12 mouse cellular contexts compared by ENCODE assay signal in genomic region chr12:25248681-25249366, GRCm38 (mm10).
DNase-seq lines count a peak whose midpoint lies in the region; ATAC-seq and TF ChIP-seq lines count a peak whose summit lies in the region.
"Had no signal": no experiment of that assay in that cellular context is flagged by ENCODE, and none has a peak within 500 bp of the region (broad histone marks: within the 10 kb centered on the region; RNA-seq: fewer than 3 reads in every experiment).

No protein-coding gene starts in this region.

- 39% methylated on average over 13 of the region's 13 CpGs for WGBS in embryonic facial prominence, embryonic 13.5 days
- WGBS in limb, embryonic 11.5 days = 53% methylated on average over 13 of the region's 13 CpGs
- WGBS in stomach, embryonic 15.5 days = 63% methylated on average over 13 of the region's 13 CpGs

- H3K4me3 ChIP-seq in left cerebral cortex, adult 2 months = no peak overlapping the region
- no peak overlapping the region for H3K4me3 ChIP-seq in embryonic facial prominence, embryonic 13.5 days
- H3K4me3 ChIP-seq in limb, embryonic 11.5 days (ENCODE audit: low read depth, low read length) = no peak overlapping the region
- H3K4me3 ChIP-seq in stomach, embryonic 15.5 days (replicated peaks) = no peak overlapping the region
- H3K4me3 ChIP-seq: heart, embryonic 13.5 days had no signal

- peak overlapping the region; percentile 37 for H3K4me2 ChIP-seq in embryonic facial prominence, embryonic 13.5 days
- H3K4me2 ChIP-seq in limb, embryonic 11.5 days (ENCODE audit: low read depth, severe bottlenecking) = no peak overlapping the region
- no peak overlapping the region for H3K4me2 ChIP-seq in stomach, embryonic 15.5 days
- H3K4me2 ChIP-seq: heart, embryonic 13.5 days; liver, embryonic 11.5 days had no signal

- no peaks in the 10 kb centered on the region for H3K27me3 ChIP-seq in embryonic facial prominence, embryonic 13.5 days
- no peaks in the 10 kb centered on the region for H3K27me3 ChIP-seq in limb, embryonic 11.5 days (ENCODE audit: control insufficient read depth, insufficient read depth, low read length)
- no peaks in the 10 kb centered on the region for H3K27me3 ChIP-seq in stomach, embryonic 15.5 days (replicated peaks)
- H3K27me3 ChIP-seq: heart, embryonic 13.5 days had no signal

- ATAC-seq in embryonic facial prominence, embryonic 13.5 days (ENCODE audit: insufficient number of reproducible peaks, insufficient read depth, low FRiP score, low TSS enrichment, low read depth) = no peak
- no peak for ATAC-seq in limb, embryonic 11.5 days (ENCODE audit: insufficient number of reproducible peaks, low FRiP score, low TSS enrichment, low read depth)
- 0 out of 2 replicates have a peak, but pooled peaks have one; percentile 36 for ATAC-seq in stomach, embryonic 15.5 days (ENCODE audit: insufficient read depth, low FRiP score, low read depth)

- DNase-seq in left cerebral cortex, adult 2 months (ENCODE audit: extremely low spot score in 1 of 2, low spot score in 2 of 2) = no peak
- DNase-seq in left cerebral cortex, adult 11 months (ENCODE audit: low spot score) = no peak
- DNase-seq in limb, embryonic 11.5 days (ENCODE audit: low spot score) = no peak
- no peak for DNase-seq in left cerebral cortex, adult 9 months (ENCODE audit: low spot score in 2 of 2)
- no peak for DNase-seq in gastrocnemius, adult 8-10 months (ENCODE audit: low spot score in 2 of 2)
- DNase-seq: cerebellum, postnatal 14 days; thymus, postnatal 25 days had no signal

- peak overlapping the region; percentile 36; the same call in 1 of the 2 replicates for H3K27ac ChIP-seq in left cerebral cortex, adult 2 months
- no peak overlapping the region for H3K27ac ChIP-seq in embryonic facial prominence, embryonic 13.5 days
- H3K27ac ChIP-seq in limb, embryonic 11.5 days (replicated peaks; ENCODE audit: low read depth, low read length) = no peak overlapping the region
- 0 out of 2 replicates have a peak overlapping the region, but pooled peaks have one; percentile 16 for H3K27ac ChIP-seq in stomach, embryonic 15.5 days
- H3K27ac ChIP-seq: heart, embryonic 13.5 days; kidney, postnatal 0 days had no signal

- intact Hi-C loops in left cerebral cortex, adult 2 months (cut with DNase I) = no loop called here

- no peak for TF ChIP-seq CTCF in left cerebral cortex, adult 2 months (IDR thresholded peaks at IDR 0.05)

- H3K9ac ChIP-seq in embryonic facial prominence, embryonic 13.5 days = no peak overlapping the region
- 0 out of 2 replicates have a peak overlapping the region, but pooled peaks have one; percentile 2 for H3K9ac ChIP-seq in limb, embryonic 11.5 days (ENCODE audit: low read length)
- no peak overlapping the region for H3K9ac ChIP-seq in stomach, embryonic 15.5 days
- H3K9ac ChIP-seq: heart, embryonic 13.5 days had no signal

- no peaks in the 10 kb centered on the region for H3K36me3 ChIP-seq in embryonic facial prominence, embryonic 13.5 days
- no peaks in the 10 kb centered on the region for H3K36me3 ChIP-seq in limb, embryonic 11.5 days (ENCODE audit: control insufficient read depth, insufficient read depth, low read length)
- H3K36me3 ChIP-seq in stomach, embryonic 15.5 days = no peaks in the 10 kb centered on the region
- H3K36me3 ChIP-seq: heart, embryonic 13.5 days had no signal

- peaks cover 4% of the 10 kb centered on the region; the same call in 1 of the 2 replicates for H3K9me3 ChIP-seq in embryonic facial prominence, embryonic 13.5 days
- H3K9me3 ChIP-seq in limb, embryonic 11.5 days (ENCODE audit: control insufficient read depth, low read length) = peaks cover 3% of the 10 kb centered on the region; the same call in 1 of the 2 replicates
- no peaks in the 10 kb centered on the region for H3K9me3 ChIP-seq in stomach, embryonic 15.5 days

- H3K4me1 ChIP-seq in embryonic facial prominence, embryonic 13.5 days = peaks cover 30% of the 10 kb centered on the region
- H3K4me1 ChIP-seq in limb, embryonic 11.5 days (ENCODE audit: control insufficient read depth, insufficient read depth, low read length) = peaks cover 7% of the 10 kb centered on the region
- H3K4me1 ChIP-seq in stomach, embryonic 15.5 days = peaks cover 10% of the 10 kb centered on the region; the same call in 1 of the 2 replicates

Comparison
In these comparisons a context has a peak if more than half of its experiments do, and no peak if none do; other contexts are left out.
1. H3K27ac ChIP-seq: peak in left cerebral cortex, adult 2 months (single experiment) and stomach, embryonic 15.5 days (single experiment); none in embryonic facial prominence, embryonic 13.5 days (single experiment) and limb, embryonic 11.5 days (single experiment).